Mouse (Mus musculus): ENCODE results near the gene Ccdc15.

DNA sequence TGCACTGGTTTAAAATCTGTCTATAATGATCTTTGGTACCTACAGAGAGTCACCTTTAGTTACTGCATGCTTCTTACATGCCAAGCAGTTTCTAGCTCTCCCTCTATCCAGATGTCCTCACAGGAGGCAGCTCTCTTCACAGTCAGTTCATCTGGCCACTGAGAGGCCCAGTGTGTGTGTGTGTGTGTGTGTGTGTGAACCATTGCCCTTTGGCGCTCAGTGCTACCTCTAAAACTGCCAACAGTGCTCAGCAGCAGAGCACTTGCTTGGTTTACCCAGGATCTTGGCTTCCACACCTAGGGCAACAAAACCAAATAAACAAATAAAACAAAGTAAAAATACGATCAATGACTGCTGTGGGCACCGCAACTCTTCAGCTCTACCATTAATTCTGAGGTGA, 98.3 kb downstream of the Ccdc15 start:
- no peak for TF ChIP-seq CTCF (IDR thresholded peaks at IDR 0.05 in 2 of 3, conservative IDR thresholded peaks at IDR 0.05 in 1 of 3; ENCODE audit: control insufficient read depth in 1 of 3, insufficient read depth in 1 of 3, low read depth in 2 of 3, low read length in 3 of 3, poor library complexity in 1 of 3, severe bottlenecking in 1 of 3)
- TF ChIP-seq EP300 (IDR thresholded peaks at IDR 0.05; ENCODE audit: low read depth in 1 of 2, low read length in 2 of 2) = no peak
- no peak for TF ChIP-seq POLR2AphosphoS2 (IDR thresholded peaks at IDR 0.05; ENCODE audit: low read length)
